Mouse (Mus musculus) hindbrain, embryonic 12.5 days (tissue): Measurements from ENCODE around the gene Ldhd. TPM values are rescaled to one million over a fixed set of nuclear protein-coding genes. Genes with fewer than 3 reads are reported as not detected.

Experiments
- ATAC-seq: fragments of 200-750 bp; cut with Nextera tagmentation; 2 replicates; pipeline ENCODE4 v1.8.0; 2017; ENCODE audit warnings: moderate TSS enrichment; ENCODE audit not compliant: low FRiP score
- H3K27ac ChIP-seq: fragments of 300-500 bp; sonication (generic); 2 replicates; pipeline ENCODE4 v1.5.1; 2016; ENCODE audit warnings: mild to moderate bottlenecking
- H3K27me3 ChIP-seq: fragments of 300-500 bp; sonication (generic); 2 replicates; pipeline ENCODE4 v1.6.1; 2016; ENCODE audit warnings: mild to moderate bottlenecking
- H3K36me3 ChIP-seq: fragments of 300-500 bp; sonication (generic); 2 replicates; pipeline ENCODE4 v1.6.1; 2016; ENCODE audit warnings: mild to moderate bottlenecking
- H3K4me1 ChIP-seq: fragments of 300-500 bp; sonication (generic); 2 replicates; pipeline ENCODE4 v1.6.1; 2016
- H3K4me2 ChIP-seq: fragments of 300-500 bp; sonication (generic); replicated peaks from 2 replicates; pipeline ENCODE4 v1.6.1; 2016; ENCODE audit warnings: mild to moderate bottlenecking
- H3K4me3 ChIP-seq: fragments of 300-500 bp; sonication (generic); 2 replicates; pipeline ENCODE4 v1.5.1; 2016; ENCODE audit warnings: mild to moderate bottlenecking
- H3K9ac ChIP-seq: fragments of 300-500 bp; sonication (generic); 2 replicates; pipeline ENCODE4 v1.6.1; 2016; ENCODE audit warnings: mild to moderate bottlenecking, moderate library complexity
- H3K9me3 ChIP-seq: fragments of 300-500 bp; sonication (generic); replicated peaks from 2 replicates; pipeline ENCODE4 v1.6.1; 2016; ENCODE audit warnings: mild to moderate bottlenecking
- WGBS: fragments of 180-500 bp; shearing (Covaris S2); methylation state at CpG from one replicate; pipeline ENCODE4 v1.1.7; 2016; 5-methylcytosine and 5-hydroxymethylcytosine counted together
- polyA plus RNA-seq: library from polyadenylated mRNA; unstranded; fragments of >200 nt; fragmentation: Nextera tagmentation; extraction: Ambion mirVana; gene quantifications from 2 replicates; pipeline ENCODE4 v1.2.1, GENCODE M21; 2016

The Ldhd gene
- polyA plus RNA-seq: 0.29 and 0.50 TPM in 2 replicates

DNA sequence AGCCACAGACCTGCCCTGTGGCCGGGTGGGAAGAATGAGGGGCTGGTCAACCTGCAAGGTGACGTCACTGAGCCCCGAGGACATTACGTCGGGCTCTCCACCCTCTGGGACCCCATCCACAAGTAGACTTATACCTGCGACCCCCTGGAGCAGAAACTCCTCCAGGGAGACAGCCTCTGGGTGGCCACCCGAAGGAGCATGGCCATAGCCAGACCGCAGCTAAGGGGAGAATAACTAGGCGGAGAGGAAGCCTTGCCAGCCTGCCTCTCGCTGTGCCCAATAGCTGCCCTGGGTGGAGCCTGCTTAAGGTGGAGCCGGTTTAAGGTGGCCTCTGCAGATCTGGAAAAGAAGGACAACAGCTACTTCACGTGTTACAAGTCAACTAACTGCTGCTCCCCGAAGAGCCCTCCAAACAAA is at the start of gene Ldhd:
Ldhd (minus strand) TSS at position 270 of the 417 bp plus-strand sequence.
- peaks cover 7% of the 10 kb centered on the region; the same call in 1 of the 2 replicates for H3K36me3 ChIP-seq
- 0 out of 2 replicates have a peak, but pooled peaks cover 3% of the 10 kb centered on the region for H3K9me3 ChIP-seq
- no peaks in the 10 kb centered on the region for H3K27me3 ChIP-seq
- no peaks in the 10 kb centered on the region for H3K4me1 ChIP-seq
- H3K4me2 ChIP-seq: peak within 1 kb of the TSS; percentile 36
- peak within 1 kb of the TSS; percentile 8; the same call in 1 of the 2 replicates for H3K4me3 ChIP-seq
- H3K27ac ChIP-seq: no peak within 1 kb of the TSS
- no peak for ATAC-seq
- H3K9ac ChIP-seq: 0 out of 2 replicates have a peak within 1 kb of the TSS, but pooled peaks have one; percentile 8
- WGBS: 35% methylated on average over 13 of the region's 13 CpGs

DNA sequence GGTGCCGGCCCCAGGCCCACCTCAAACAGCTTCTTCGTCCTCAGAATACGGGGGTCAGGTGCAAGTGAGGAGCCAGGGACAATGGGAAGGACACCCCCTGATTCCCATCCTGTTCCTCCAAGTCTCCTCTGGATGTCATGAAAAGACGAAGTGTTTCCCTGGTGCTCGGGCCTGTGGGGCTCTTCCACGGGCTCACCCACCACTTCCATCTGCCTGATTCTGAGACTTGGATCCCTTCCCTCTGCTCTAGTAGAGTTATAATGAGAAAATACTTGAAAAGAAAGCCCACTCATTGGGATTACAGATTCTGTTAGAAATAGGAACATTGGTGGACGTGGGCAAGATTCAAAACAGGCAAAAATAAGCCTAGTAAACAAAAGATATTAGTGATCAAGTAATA is 48.7 kb upstream of the Ldhd start:
- Histone ChIP-seq H3K27ac (no peak overlapping the region), H3K36me3 (no peaks in the 10 kb centered on the region), H3K4me1 (no peaks in the 10 kb centered on the region), H3K9me3 (peaks cover 6% of the 10 kb centered on the region), H3K9ac (no peak overlapping the region), H3K4me3 (no peak overlapping the region), H3K4me2 (no peak overlapping the region), H3K27me3 (no peaks in the 10 kb centered on the region)
- no peak for ATAC-seq
- WGBS: 87% methylated on average over 7 of the region's 7 CpGs

DNA sequence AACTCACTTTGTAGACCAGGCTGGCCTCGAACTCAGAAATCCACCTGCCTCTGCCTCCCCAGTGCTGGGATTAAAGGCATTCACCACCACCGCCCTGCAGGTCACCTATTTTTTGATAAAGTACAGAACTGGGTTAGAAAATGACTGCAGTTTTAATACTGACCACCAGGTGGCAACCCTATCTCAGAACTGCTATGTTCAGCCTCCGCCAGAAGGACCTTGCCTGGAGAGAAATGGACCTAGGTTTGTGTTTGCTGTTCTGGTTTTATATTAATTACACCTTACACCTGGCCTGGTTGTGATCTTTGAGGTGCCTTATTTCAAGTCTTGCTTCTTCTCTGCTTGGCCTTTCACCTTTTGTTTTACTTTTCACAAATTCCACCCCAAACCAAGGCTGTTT is 47.9 kb upstream of the Ldhd start:
- Histone ChIP-seq H3K27ac (no peak overlapping the region), H3K9me3 (peaks cover 6% of the 10 kb centered on the region), H3K4me2 (no peak overlapping the region), H3K4me3 (no peak overlapping the region), H3K36me3 (no peaks in the 10 kb centered on the region), H3K27me3 (no peaks in the 10 kb centered on the region), H3K9ac (no peak overlapping the region), H3K4me1 (no peaks in the 10 kb centered on the region)
- 25% methylated on average over 3 of the region's 3 CpGs for WGBS
- ATAC-seq: no peak

DNA sequence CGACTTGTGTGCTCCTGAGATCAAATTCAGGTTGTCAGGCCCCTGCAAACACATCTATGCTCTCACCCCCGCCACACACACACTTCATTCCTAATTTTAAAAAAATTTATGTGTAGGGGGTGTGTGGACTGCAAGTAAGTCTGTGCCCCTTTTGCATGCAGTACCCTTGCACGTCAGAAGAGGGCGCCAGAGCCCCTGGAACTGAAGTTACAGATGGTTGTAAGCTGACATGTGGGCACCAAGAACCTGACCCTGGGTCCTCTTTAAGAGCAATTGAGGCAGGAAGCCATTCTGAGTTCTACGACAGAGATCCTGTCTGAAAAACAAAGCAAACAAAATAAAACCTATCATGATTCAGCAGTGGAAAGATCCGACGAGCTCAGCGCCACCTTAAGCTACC is 46.1 kb upstream of the Ldhd start:
- Histone ChIP-seq H3K4me2 (no peak overlapping the region), H3K4me3 (no peak overlapping the region), H3K9me3 (peaks cover 6% of the 10 kb centered on the region), H3K36me3 (peaks cover 10% of the 10 kb centered on the region), H3K27me3 (no peaks in the 10 kb centered on the region), H3K9ac (no peak overlapping the region), H3K27ac (no peak overlapping the region), H3K4me1 (no peaks in the 10 kb centered on the region)
- 81% methylated on average over 8 of the region's 8 CpGs for WGBS
- ATAC-seq: no peak

DNA sequence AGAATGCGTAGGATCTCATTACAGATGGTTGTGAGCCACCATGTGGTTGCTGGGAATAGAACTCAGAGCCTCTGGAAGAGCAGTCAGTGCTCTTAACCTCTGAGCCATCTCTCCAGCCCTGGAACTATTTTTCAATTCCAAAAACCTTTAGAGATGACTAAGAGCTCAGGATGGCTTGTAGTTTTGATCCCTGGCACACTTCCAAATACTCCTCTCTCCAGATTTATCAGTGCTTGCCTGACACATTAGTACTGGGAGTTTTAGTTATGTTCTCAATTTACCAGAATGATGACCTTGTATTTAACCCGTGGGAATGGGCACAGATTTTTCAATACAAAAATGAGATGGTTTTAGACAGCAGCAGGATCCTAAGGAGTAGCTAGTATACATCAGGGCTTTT is 36.6 kb upstream of the Ldhd start:
- H3K4me1 ChIP-seq: no peaks in the 10 kb centered on the region
- H3K4me2 ChIP-seq: no peak overlapping the region
- no peaks in the 10 kb centered on the region for H3K27me3 ChIP-seq
- no peaks in the 10 kb centered on the region for H3K9me3 ChIP-seq
- H3K27ac ChIP-seq: no peak overlapping the region
- no peak overlapping the region for H3K9ac ChIP-seq
- no peak overlapping the region for H3K4me3 ChIP-seq
- 94% methylated on average over 2 of the region's 2 CpGs for WGBS
- H3K36me3 ChIP-seq: peaks cover 44% of the 10 kb centered on the region
- ATAC-seq: no peak

DNA sequence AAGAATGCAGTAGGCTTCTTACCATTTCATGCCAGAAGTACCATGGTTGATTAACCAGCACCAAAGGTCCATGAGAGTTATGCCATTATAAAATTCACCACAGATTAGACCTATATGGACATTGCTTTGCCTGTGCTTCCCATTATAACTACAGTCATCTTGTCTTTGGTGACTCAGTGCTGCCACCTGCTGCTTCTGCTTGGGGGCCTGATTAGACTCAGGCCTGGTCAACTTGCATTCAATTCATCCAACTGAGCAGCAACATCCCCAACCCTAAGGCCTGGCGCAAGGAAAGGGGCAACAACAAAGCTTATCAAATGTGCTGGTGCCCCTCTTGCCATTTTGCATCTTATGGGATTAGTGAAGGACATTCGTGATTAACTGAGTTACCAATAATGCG is 32.3 kb upstream of the Ldhd start:
- 90% methylated on average over 3 of the region's 3 CpGs for WGBS
- Histone ChIP-seq H3K36me3 (peaks cover 28% of the 10 kb centered on the region), H3K27ac (no peak overlapping the region), H3K9me3 (no peaks in the 10 kb centered on the region), H3K4me2 (no peak overlapping the region), H3K4me3 (no peak overlapping the region), H3K27me3 (no peaks in the 10 kb centered on the region), H3K9ac (no peak overlapping the region), H3K4me1 (peaks cover under 1% of the 10 kb centered on the region)
- ATAC-seq: no peak

DNA sequence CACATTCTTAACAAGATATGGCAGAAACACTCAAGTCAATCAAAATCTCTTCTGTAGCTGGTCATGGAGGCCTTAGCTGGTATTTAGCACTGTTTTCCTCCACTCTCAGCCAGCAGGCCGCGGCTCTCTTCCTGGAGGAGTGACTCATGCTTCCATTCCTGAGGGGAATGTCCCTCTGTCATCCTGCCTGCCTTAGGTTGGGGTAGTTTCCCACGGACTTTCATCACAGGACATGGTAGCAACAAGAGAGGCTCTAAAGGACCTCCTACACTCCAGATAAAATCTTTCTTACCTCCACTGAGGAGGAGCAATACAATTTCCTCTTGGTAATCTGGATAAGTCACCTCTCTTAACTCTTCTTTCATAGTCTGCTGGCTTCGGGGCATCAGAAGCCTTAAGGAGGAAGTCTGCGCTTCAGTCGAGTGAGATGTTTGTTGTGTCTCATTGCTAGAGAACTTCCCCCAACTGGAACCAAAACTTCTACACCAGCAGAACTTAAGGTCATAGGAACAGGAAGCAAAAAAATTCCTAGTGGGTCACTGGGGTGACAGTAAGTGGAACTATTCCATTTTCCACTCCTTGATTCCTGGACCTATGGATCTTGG is 28.7 kb upstream of the Ldhd start:
- Histone ChIP-seq H3K9ac (no peak overlapping the region), H3K4me1 (peaks cover 3% of the 10 kb centered on the region), H3K27ac (no peak overlapping the region), H3K36me3 (peaks cover 19% of the 10 kb centered on the region; the same call in 1 of the 2 replicates), H3K4me3 (no peak overlapping the region), H3K4me2 (no peak overlapping the region), H3K27me3 (no peaks in the 10 kb centered on the region), H3K9me3 (no peaks in the 10 kb centered on the region)
- WGBS: 86% methylated on average over 6 of the region's 6 CpGs
- ATAC-seq: no peak

DNA sequence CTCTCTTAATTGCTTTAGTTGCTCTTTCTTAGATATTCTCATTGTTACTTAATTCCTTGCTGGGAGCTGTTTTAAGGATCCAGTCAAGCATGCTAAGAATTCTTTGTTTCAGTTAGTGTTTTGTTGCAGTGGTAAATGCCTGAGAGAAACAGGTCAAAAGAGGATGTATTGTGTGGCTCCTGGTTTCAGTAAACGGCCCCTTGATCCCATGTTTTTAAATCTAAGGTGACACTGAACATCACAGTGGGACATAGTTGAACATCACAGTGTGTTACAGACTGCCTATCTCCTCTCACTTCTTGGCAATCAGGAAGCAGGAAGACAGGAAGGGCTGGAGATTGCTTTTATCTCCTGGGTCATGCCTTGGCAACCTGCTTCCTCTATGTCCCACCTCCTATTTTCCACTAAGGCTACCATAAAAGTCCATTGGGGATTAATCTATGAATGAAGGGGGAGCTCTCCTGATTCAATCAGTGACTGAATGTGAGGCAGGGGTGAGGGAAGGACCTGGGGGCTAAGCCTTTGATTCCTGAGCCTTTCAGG is 27.2 kb upstream of the Ldhd start:
- Histone ChIP-seq H3K4me3 (no peak overlapping the region), H3K36me3 (peaks cover 19% of the 10 kb centered on the region; the same call in 1 of the 2 replicates), H3K9ac (no peak overlapping the region), H3K9me3 (no peaks in the 10 kb centered on the region), H3K27me3 (no peaks in the 10 kb centered on the region), H3K4me1 (peaks cover 3% of the 10 kb centered on the region), H3K4me2 (no peak overlapping the region), H3K27ac (no peak overlapping the region)
- no peak for ATAC-seq
- WGBS: 19% methylated on average over 1 of the region's 1 CpGs

DNA sequence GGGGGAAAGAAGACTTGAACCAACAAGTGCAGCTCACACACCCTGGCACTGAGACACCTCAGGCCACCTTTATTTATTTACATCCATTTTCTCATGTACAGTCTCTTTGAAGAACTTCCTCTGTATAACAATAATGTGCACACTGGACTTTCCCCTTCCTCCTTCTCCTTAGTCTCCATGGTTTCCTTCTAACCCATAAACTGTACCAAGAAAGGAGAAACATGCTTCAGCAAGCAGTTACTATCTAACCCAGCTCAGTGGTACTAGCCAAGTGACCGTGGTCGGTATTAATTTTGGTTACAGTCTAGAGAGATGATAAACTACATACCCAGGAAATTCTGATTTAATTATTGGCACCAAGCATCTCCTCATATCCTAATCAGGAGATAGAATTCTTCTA is 23.4 kb upstream of the Ldhd start:
- WGBS: 98% methylated on average over 2 of the region's 2 CpGs
- Histone ChIP-seq H3K9me3 (no peaks in the 10 kb centered on the region), H3K9ac (no peak overlapping the region), H3K36me3 (0 out of 2 replicates have a peak, but pooled peaks cover 4% of the 10 kb centered on the region), H3K4me3 (no peak overlapping the region), H3K4me1 (peaks cover 3% of the 10 kb centered on the region), H3K4me2 (no peak overlapping the region), H3K27me3 (no peaks in the 10 kb centered on the region), H3K27ac (no peak overlapping the region)
- ATAC-seq: no peak

DNA sequence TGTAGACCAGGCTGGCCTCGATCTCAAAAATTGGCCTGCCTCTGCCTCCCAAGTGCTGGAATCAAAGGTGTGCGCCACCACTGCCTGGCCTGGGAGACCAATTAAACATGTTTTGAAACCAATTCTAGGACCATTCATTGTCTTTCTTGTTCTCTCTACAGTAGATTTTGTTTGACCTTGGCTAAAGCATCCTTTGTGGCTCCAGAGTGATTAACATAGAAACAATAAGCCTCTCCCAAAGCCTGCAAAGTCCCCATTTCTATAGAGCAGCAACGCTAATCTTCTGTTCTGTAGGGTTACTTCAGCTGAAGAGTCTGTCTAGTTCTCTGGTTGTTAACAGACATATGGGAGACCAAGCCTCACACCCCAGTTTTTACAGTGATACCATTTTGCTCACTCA is 20.5 kb upstream of the Ldhd start:
- no peaks in the 10 kb centered on the region for H3K27me3 ChIP-seq
- H3K36me3 ChIP-seq: 0 out of 2 replicates have a peak, but pooled peaks cover 4% of the 10 kb centered on the region
- WGBS: 74% methylated on average over 3 of the region's 3 CpGs
- H3K4me3 ChIP-seq: no peak overlapping the region
- H3K9me3 ChIP-seq: no peaks in the 10 kb centered on the region
- no peak overlapping the region for H3K4me2 ChIP-seq
- H3K27ac ChIP-seq: no peak overlapping the region
- no peak overlapping the region for H3K9ac ChIP-seq
- no peak for ATAC-seq
- no peaks in the 10 kb centered on the region for H3K4me1 ChIP-seq

DNA sequence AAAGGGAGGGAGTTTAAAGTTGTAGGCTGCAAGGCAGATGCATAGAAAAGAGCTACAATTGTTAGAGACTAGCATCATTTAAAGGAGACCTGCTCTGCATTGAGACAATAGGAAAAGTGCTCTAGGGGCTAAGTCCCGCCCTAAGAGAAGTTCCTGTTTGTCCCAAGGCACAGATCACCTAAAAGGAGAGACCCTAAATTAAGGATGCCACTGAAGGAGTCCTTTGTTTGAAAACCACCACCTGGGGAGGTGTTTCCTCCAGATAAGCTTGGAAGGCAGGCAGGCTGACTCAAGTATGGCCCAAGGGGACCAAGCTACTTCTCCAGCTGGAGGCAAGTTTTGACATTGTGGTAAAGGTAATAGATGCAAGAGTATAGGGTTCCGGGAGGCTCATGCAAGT is 18.7 kb upstream of the Ldhd start:
- ATAC-seq: no peak
- Histone ChIP-seq H3K36me3 (no peaks in the 10 kb centered on the region), H3K4me1 (peaks cover 3% of the 10 kb centered on the region; the same call in 1 of the 2 replicates), H3K4me2 (no peak overlapping the region), H3K9ac (no peak overlapping the region), H3K9me3 (no peaks in the 10 kb centered on the region), H3K27ac (no peak overlapping the region), H3K27me3 (no peaks in the 10 kb centered on the region), H3K4me3 (no peak overlapping the region)
- WGBS: 59% methylated on average over 2 of the region's 2 CpGs

DNA sequence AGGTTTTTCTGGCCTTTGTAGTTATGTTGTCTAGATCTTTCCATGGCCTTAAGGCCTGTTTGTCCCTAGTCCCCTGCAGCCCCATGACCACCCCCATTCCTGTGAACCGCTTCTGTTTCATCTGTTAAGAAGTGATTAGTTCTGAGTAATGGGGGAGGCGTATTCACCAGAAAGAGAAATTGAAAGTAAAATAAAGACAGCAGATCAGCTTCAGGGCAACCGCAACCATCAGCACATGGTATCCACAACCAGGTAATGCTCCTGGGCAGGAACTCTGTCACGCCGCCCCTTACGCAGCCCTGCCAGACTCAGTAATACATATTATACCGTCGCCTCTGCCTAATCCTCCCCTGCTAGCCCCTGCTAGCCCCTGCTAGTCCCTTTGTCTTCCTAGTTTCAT is 15.5 kb upstream of the Ldhd start:
- no peak overlapping the region for H3K27ac ChIP-seq
- WGBS: 96% methylated on average over 8 of the region's 8 CpGs
- H3K9me3 ChIP-seq: no peaks in the 10 kb centered on the region
- H3K4me1 ChIP-seq: peaks cover 7% of the 10 kb centered on the region
- no peaks in the 10 kb centered on the region for H3K27me3 ChIP-seq
- H3K4me3 ChIP-seq: no peak overlapping the region
- ATAC-seq: no peak
- H3K4me2 ChIP-seq: no peak overlapping the region
- H3K36me3 ChIP-seq: no peaks in the 10 kb centered on the region
- no peak overlapping the region for H3K9ac ChIP-seq
